Mouse (Mus musculus) forebrain, embryonic 12.5 days (tissue): ENCODE measurements at regions not wholly inside any gene's neighbourhood (a gene's known extent, or its start where the extent isn't known, plus 50 kb on each side); places are given as distances from the start of the nearest gene placed in this dataset.
A peak's percentile ranks its signal among the peaks of the same experiment; 100 is the strongest.
"Not testable (repeated sequence)": the region's sequence is repeated elsewhere in the genome, so short reads cannot be mapped to it uniquely, and the experiment has no call there.

ENCODE experiments used
- ATAC-seq: fragments of 200-750 bp; cut with Nextera tagmentation; 2 replicates; pipeline ENCODE4 v1.8.0; 2017; ENCODE audit warnings: moderate TSS enrichment; ENCODE audit not compliant: low FRiP score
- H3K27ac ChIP-seq: fragments of 300-500 bp; sonication (generic); 2 replicates; pipeline ENCODE4 v1.5.1; 2016; ENCODE audit warnings: mild to moderate bottlenecking
- H3K27me3 ChIP-seq: fragments of 300-500 bp; sonication (generic); 2 replicates; pipeline ENCODE4 v1.6.1; 2016; ENCODE audit warnings: mild to moderate bottlenecking
- H3K36me3 ChIP-seq: fragments of 300-500 bp; sonication (generic); replicated peaks from 2 replicates; pipeline ENCODE4 v1.6.1; 2016; ENCODE audit warnings: mild to moderate bottlenecking
- H3K4me1 ChIP-seq: fragments of 300-500 bp; sonication (generic); 2 replicates; pipeline ENCODE4 v1.6.1; 2016
- H3K4me2 ChIP-seq: fragments of 300-500 bp; sonication (generic); 2 replicates; pipeline ENCODE4 v1.6.1; 2016; ENCODE audit warnings: mild to moderate bottlenecking, moderate library complexity
- H3K4me3 ChIP-seq: fragments of 300-500 bp; sonication (generic); replicated peaks from 2 replicates; pipeline ENCODE4 v1.5.1; 2016; ENCODE audit warnings: mild to moderate bottlenecking
- H3K9ac ChIP-seq: fragments of 300-500 bp; sonication (generic); 2 replicates; pipeline ENCODE4 v1.6.1; 2016; ENCODE audit warnings: mild to moderate bottlenecking
- H3K9me3 ChIP-seq: fragments of 300-500 bp; sonication (generic); 2 replicates; pipeline ENCODE4 v1.6.1; 2016
- WGBS: fragments of 180-500 bp; shearing (Covaris S2); methylation state at CpG from one replicate; pipeline ENCODE4 v1.1.7; 2016; 5-methylcytosine and 5-hydroxymethylcytosine counted together

GRCm38 (mm10) chr10:119087071-119087665, 152.7 kb downstream of the Cand1 start:
- Histone ChIP-seq H3K9ac (no peak overlapping the region), H3K9me3 (no peaks in the 10 kb centered on the region), H3K27me3 (no peaks in the 10 kb centered on the region), H3K4me3 (no peak overlapping the region), H3K4me2 (no peak overlapping the region), H3K27ac (no peak overlapping the region), H3K4me1 (no peaks in the 10 kb centered on the region), H3K36me3 (no peaks in the 10 kb centered on the region)
- WGBS = 91% methylated on average over 5 of the region's 5 CpGs
- ATAC-seq = no peak

GRCm38 (mm10) chr10:119086450-119086849, 153.4 kb downstream of the Cand1 start:
- ATAC-seq = no peak
- no peak overlapping the region for H3K27ac ChIP-seq
- 73% methylated on average over 5 of the region's 5 CpGs for WGBS
- no peaks in the 10 kb centered on the region for H3K9me3 ChIP-seq
- H3K4me2 ChIP-seq = no peak overlapping the region
- H3K9ac ChIP-seq = no peak overlapping the region
- no peaks in the 10 kb centered on the region for H3K4me1 ChIP-seq
- no peak overlapping the region for H3K4me3 ChIP-seq
- no peaks in the 10 kb centered on the region for H3K36me3 ChIP-seq
- H3K27me3 ChIP-seq = no peaks in the 10 kb centered on the region

- Histone ChIP-seq H3K9me3 (no peaks in the 10 kb centered on the region), H3K27me3 (no peaks in the 10 kb centered on the region), H3K4me1 (no peaks in the 10 kb centered on the region), H3K9ac (no peak overlapping the region), H3K27ac (no peak overlapping the region), H3K4me2 (no peak overlapping the region), H3K36me3 (no peaks in the 10 kb centered on the region), H3K4me3 (no peak overlapping the region)
- 77% methylated on average over 4 of the region's 4 CpGs for WGBS
- ATAC-seq = no peak
These were observed 156.4 kb downstream of the Cand1 start for GRCm38 (mm10) chr10:119083431-119083830.

GRCm38 (mm10) chr10:119082861-119083260, 157.0 kb downstream of the Cand1 start:
- Histone ChIP-seq H3K4me3 (no peak overlapping the region), H3K9ac (no peak overlapping the region), H3K27me3 (no peaks in the 10 kb centered on the region), H3K9me3 (no peaks in the 10 kb centered on the region), H3K4me2 (no peak overlapping the region), H3K4me1 (no peaks in the 10 kb centered on the region), H3K36me3 (no peaks in the 10 kb centered on the region), H3K27ac (no peak overlapping the region)
- ATAC-seq = no peak
- 100% methylated on average over 2 of the region's 2 CpGs for WGBS

- not testable (repeated sequence) for H3K27me3 ChIP-seq, H3K36me3 ChIP-seq, ATAC-seq, H3K9me3 ChIP-seq, H3K9ac ChIP-seq, H3K4me1 ChIP-seq, H3K4me2 ChIP-seq, H3K4me3 ChIP-seq, H3K27ac ChIP-seq
- WGBS = 89% methylated on average over 3 of the region's 3 CpGs
These were observed 158.1 kb downstream of the Cand1 start for GRCm38 (mm10) chr10:119081766-119082165.

- 36% methylated on average over 12 of the region's 12 CpGs for WGBS
- Histone ChIP-seq H3K4me3 (no peak overlapping the region), H3K27ac (no peak overlapping the region), H3K27me3 (no peaks in the 10 kb centered on the region), H3K4me2 (no peak overlapping the region), H3K9me3 (no peaks in the 10 kb centered on the region), H3K4me1 (peaks cover 10% of the 10 kb centered on the region; the same call in 1 of the 2 replicates), H3K9ac (no peak overlapping the region), H3K36me3 (no peaks in the 10 kb centered on the region)
- ATAC-seq = no peak
These were observed 163.7 kb downstream of the Cand1 start for GRCm38 (mm10) chr10:119076100-119076566.

GRCm38 (mm10) chr10:119074887-119075286, 165.0 kb downstream of the Cand1 start:
- WGBS = 90% methylated on average over 15 of the region's 15 CpGs
- ATAC-seq = no peak
- H3K27me3 ChIP-seq = no peaks in the 10 kb centered on the region

GRCm38 (mm10) chr10:119073991-119074390, 165.9 kb downstream of the Cand1 start:
- ATAC-seq = no peak
- no peaks in the 10 kb centered on the region for H3K36me3 ChIP-seq
- H3K9ac ChIP-seq = no peak overlapping the region
- 93% methylated on average over 3 of the region's 3 CpGs for WGBS
- H3K4me1 ChIP-seq = peaks cover 10% of the 10 kb centered on the region; the same call in 1 of the 2 replicates
- no peak overlapping the region for H3K4me3 ChIP-seq
- no peak overlapping the region for H3K4me2 ChIP-seq
- H3K9me3 ChIP-seq = no peaks in the 10 kb centered on the region
- no peaks in the 10 kb centered on the region for H3K27me3 ChIP-seq
- no peak overlapping the region for H3K27ac ChIP-seq

More at GRCm38 (mm10) chr10:119074887-119075286, 165.0 kb downstream of the Cand1 start:
- no peak overlapping the region for H3K9ac ChIP-seq
- H3K27ac ChIP-seq = no peak overlapping the region
- no peaks in the 10 kb centered on the region for H3K36me3 ChIP-seq
- H3K4me3 ChIP-seq = no peak overlapping the region
- H3K4me2 ChIP-seq = no peak overlapping the region
- H3K9me3 ChIP-seq = no peaks in the 10 kb centered on the region
- H3K4me1 ChIP-seq = peaks cover 10% of the 10 kb centered on the region; the same call in 1 of the 2 replicates

GRCm38 (mm10) chr10:119069410-119069809, 170.4 kb downstream of the Cand1 start:
- Histone ChIP-seq H3K36me3 (no peaks in the 10 kb centered on the region), H3K4me1 (peaks cover 12% of the 10 kb centered on the region), H3K27ac (no peak overlapping the region), H3K27me3 (no peaks in the 10 kb centered on the region), H3K9ac (no peak overlapping the region), H3K4me3 (no peak overlapping the region), H3K9me3 (no peaks in the 10 kb centered on the region), H3K4me2 (no peak overlapping the region)
- WGBS = 93% methylated on average over 11 of the region's 11 CpGs
- no peak for ATAC-seq

GRCm38 (mm10) chr10:119067838-119068237, 172.0 kb downstream of the Cand1 start:
- Histone ChIP-seq H3K36me3 (no peaks in the 10 kb centered on the region), H3K9me3 (no peaks in the 10 kb centered on the region), H3K4me2 (no peak overlapping the region), H3K4me1 (peaks cover 14% of the 10 kb centered on the region), H3K9ac (no peak overlapping the region), H3K27me3 (no peaks in the 10 kb centered on the region), H3K27ac (no peak overlapping the region), H3K4me3 (no peak overlapping the region)
- ATAC-seq = no peak
- 85% methylated on average over 6 of the region's 6 CpGs for WGBS

- Histone ChIP-seq H3K9ac (no peak overlapping the region), H3K4me2 (no peak overlapping the region), H3K27me3 (no peaks in the 10 kb centered on the region), H3K4me3 (no peak overlapping the region), H3K27ac (no peak overlapping the region), H3K4me1 (peaks cover 14% of the 10 kb centered on the region), H3K36me3 (no peaks in the 10 kb centered on the region), H3K9me3 (no peaks in the 10 kb centered on the region)
- ATAC-seq = no peak
- whole genome bisulfite sequencing = 93% methylated on average over 8 of the region's 8 CpGs
These were observed 172.5 kb downstream of the Cand1 start for GRCm38 (mm10) chr10:119067366-119067765.

- Histone ChIP-seq H3K4me3 (no peak overlapping the region), H3K9ac (no peak overlapping the region), H3K27ac (no peak overlapping the region), H3K4me2 (no peak overlapping the region), H3K36me3 (no peaks in the 10 kb centered on the region), H3K27me3 (no peaks in the 10 kb centered on the region), H3K9me3 (no peaks in the 10 kb centered on the region), H3K4me1 (peaks cover 14% of the 10 kb centered on the region)
- WGBS = 32% methylated on average over 8 of the region's 8 CpGs
- ATAC-seq = peak; percentile 62; the same call in 1 of the 2 replicates
These were observed 173.9 kb downstream of the Cand1 start for GRCm38 (mm10) chr10:119065974-119066373.

- peaks cover 14% of the 10 kb centered on the region for H3K4me1 ChIP-seq
- 40% methylated on average over 23 of the region's 23 CpGs for WGBS
- H3K4me3 ChIP-seq = no peak overlapping the region
- no peak overlapping the region; the same call in 1 of the 2 replicates for H3K4me2 ChIP-seq
- no peak overlapping the region for H3K9ac ChIP-seq
- H3K9me3 ChIP-seq = no peaks in the 10 kb centered on the region
- peak overlapping the region; percentile 50 for H3K27ac ChIP-seq
- peak; percentile 94 for ATAC-seq
- no peaks in the 10 kb centered on the region for H3K36me3 ChIP-seq
- no peaks in the 10 kb centered on the region for H3K27me3 ChIP-seq
These were observed 174.6 kb downstream of the Cand1 start for GRCm38 (mm10) chr10:119065133-119065817.
